12 mouse cellular contexts compared by ENCODE assay signal in the genomic region with DNA sequence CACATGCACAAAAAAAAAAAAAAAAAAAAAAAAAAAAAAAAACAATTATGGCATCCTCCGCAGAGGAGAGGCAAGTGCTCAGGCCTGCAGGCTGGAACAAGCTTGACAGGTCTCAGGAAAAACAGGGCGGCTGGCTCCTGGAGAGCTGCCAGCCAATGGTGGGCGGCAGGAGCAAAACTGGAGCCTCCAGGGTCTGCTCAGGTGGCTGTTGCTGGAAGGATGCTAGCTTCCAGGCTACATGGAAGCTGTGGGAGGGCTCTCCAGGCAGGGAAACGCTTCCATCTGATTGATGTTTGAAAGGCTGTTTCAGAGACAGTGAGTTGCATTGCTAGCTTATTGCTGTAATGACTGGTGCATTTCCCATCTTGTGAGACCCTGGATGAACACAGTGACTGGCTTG.
A peak's percentile ranks its signal among the peaks of the same experiment; 100 is the strongest.
DNase-seq lines count a peak whose midpoint lies in the region; ATAC-seq lines count a peak whose summit lies in the region.
"Had no signal": no experiment of that assay in that cellular context is flagged by ENCODE, and none has a peak within 500 bp of the region (broad histone marks: within the 10 kb centered on the region; RNA-seq: fewer than 3 reads in every experiment).

No protein-coding gene starts in this region.

- no peak overlapping the region for H3K27ac ChIP-seq in embryonic facial prominence, embryonic 11.5 days (replicated peaks; ENCODE audit: low read depth, low read length)
- peak overlapping the region; percentile 66 for H3K27ac ChIP-seq in midbrain, embryonic 15.5 days
- no peak overlapping the region for H3K27ac ChIP-seq in liver, embryonic 11.5 days (ENCODE audit: low read depth, low read length)

- 47% methylated on average over 4 of the region's 4 CpGs for WGBS in embryonic facial prominence, embryonic 11.5 days
- WGBS in midbrain, embryonic 15.5 days = 29% methylated on average over 4 of the region's 4 CpGs
- WGBS in liver, embryonic 11.5 days = 58% methylated on average over 4 of the region's 4 CpGs

- peak; percentile 41 to 55 for DNase-seq in kidney, postnatal 4 days
- no peak for DNase-seq in kidney, postnatal 14 days
- DNase-seq in embryonic facial prominence, embryonic 11.5 days (ENCODE audit: low spot score) = peak; percentile 36
- DNase-seq in forelimb bud, embryonic 11.5 days (ENCODE audit: low read depth, low spot score) = peak; percentile 40
- no peak for DNase-seq in ovary, postnatal 10 days (ENCODE audit: low spot score)
- DNase-seq in retina, postnatal 1 day = no peak
- no peak for DNase-seq in liver, embryonic 11.5 days (ENCODE audit: low spot score)
- DNase-seq: gastrocnemius, postnatal 10 days; kidney, postnatal 36 days; lung, postnatal 14 days; thymus, adult 18-20 months had no signal

- no peaks in the 10 kb centered on the region for H3K27me3 ChIP-seq in embryonic facial prominence, embryonic 11.5 days (ENCODE audit: control insufficient read depth, insufficient read depth, low read length)
- H3K27me3 ChIP-seq in midbrain, embryonic 15.5 days (replicated peaks) = no peaks in the 10 kb centered on the region
- no peaks in the 10 kb centered on the region for H3K27me3 ChIP-seq in liver, embryonic 11.5 days (replicated peaks; ENCODE audit: control insufficient read depth, insufficient read depth, low read length)

- no peaks in the 10 kb centered on the region for H3K36me3 ChIP-seq in embryonic facial prominence, embryonic 11.5 days (replicated peaks; ENCODE audit: control insufficient read depth, insufficient read depth, low read depth, low read length)
- no peaks in the 10 kb centered on the region for H3K36me3 ChIP-seq in midbrain, embryonic 15.5 days (replicated peaks)
- H3K36me3 ChIP-seq in liver, embryonic 11.5 days (ENCODE audit: control insufficient read depth, insufficient read depth, low read length) = no peaks in the 10 kb centered on the region

- 0 out of 2 replicates have a peak, but pooled peaks have one; percentile 46 for ATAC-seq in embryonic facial prominence, embryonic 11.5 days (replicated peaks; ENCODE audit: insufficient number of reproducible peaks, low FRiP score, low TSS enrichment, low read depth)
- peak; percentile 37 for ATAC-seq in midbrain, embryonic 15.5 days (replicated peaks)
- ATAC-seq in liver, embryonic 11.5 days (replicated peaks; ENCODE audit: low FRiP score) = no peak

- no peaks in the 10 kb centered on the region for H3K4me1 ChIP-seq in embryonic facial prominence, embryonic 11.5 days (ENCODE audit: control insufficient read depth, insufficient read depth, low read length)
- H3K4me1 ChIP-seq in midbrain, embryonic 15.5 days = peaks cover 16% of the 10 kb centered on the region
- H3K4me1 ChIP-seq in liver, embryonic 11.5 days (replicated peaks; ENCODE audit: control insufficient read depth, insufficient read depth, low read length) = no peaks in the 10 kb centered on the region

- no peak overlapping the region for H3K9ac ChIP-seq in embryonic facial prominence, embryonic 11.5 days (replicated peaks; ENCODE audit: low read length)
- H3K9ac ChIP-seq in midbrain, embryonic 15.5 days = no peak overlapping the region
- H3K9ac ChIP-seq in liver, embryonic 11.5 days (ENCODE audit: low read depth, low read length) = no peak overlapping the region

- no peaks in the 10 kb centered on the region for H3K9me3 ChIP-seq in embryonic facial prominence, embryonic 11.5 days (replicated peaks; ENCODE audit: control insufficient read depth, low read length)
- no peaks in the 10 kb centered on the region for H3K9me3 ChIP-seq in midbrain, embryonic 15.5 days
- no peaks in the 10 kb centered on the region for H3K9me3 ChIP-seq in liver, embryonic 11.5 days (ENCODE audit: control insufficient read depth, low read length)

- no peak overlapping the region for H3K4me2 ChIP-seq in embryonic facial prominence, embryonic 11.5 days (ENCODE audit: low read depth, low read length)
- no peak overlapping the region for H3K4me2 ChIP-seq in midbrain, embryonic 15.5 days
- no peak overlapping the region for H3K4me2 ChIP-seq in liver, embryonic 11.5 days

- H3K4me3 ChIP-seq in embryonic facial prominence, embryonic 11.5 days (ENCODE audit: low read depth, low read length) = no peak overlapping the region
- no peak overlapping the region for H3K4me3 ChIP-seq in midbrain, embryonic 15.5 days
- no peak overlapping the region for H3K4me3 ChIP-seq in liver, embryonic 11.5 days (ENCODE audit: low read depth, low read length)

Comparison
In these comparisons a context has a peak if more than half of its experiments do, and no peak if none do; other contexts are left out.
1. DNase-seq: peak in kidney, postnatal 4 days (2 of 2), embryonic facial prominence, embryonic 11.5 days (single experiment) and forelimb bud, embryonic 11.5 days (single experiment); none in kidney, postnatal 14 days (single experiment), ovary, postnatal 10 days (single experiment), retina, postnatal 1 day (single experiment) and liver, embryonic 11.5 days (single experiment).